Mouse (Mus musculus) cortical plate, adult 2 months (tissue): Measurements from ENCODE around the gene Krtap1-3. TPM values are rescaled to one million over a fixed set of nuclear protein-coding genes. Genes with fewer than 3 reads are reported as not detected.
"Not testable (repeated sequence)": the region's sequence is repeated elsewhere in the genome, so short reads cannot be mapped to it uniquely, and the experiment has no call there.

Experiments
- H3K27ac ChIP-seq: fragments of 200-500 bp; 2 replicates; pipeline ENCODE4 v1.5.1; 2012; ENCODE audit warnings: low read length, control low read depth, inconsistent platforms; ENCODE audit not compliant: insufficient read depth
- H3K4me1 ChIP-seq: fragments of 200-500 bp; 2 replicates; pipeline ENCODE4 v1.6.1; 2011; ENCODE audit warnings: low read length; ENCODE audit not compliant: control insufficient read depth, insufficient read depth
- H3K4me3 ChIP-seq: fragments of 200-500 bp; 2 replicates; pipeline ENCODE4 v1.5.1; 2011; ENCODE audit warnings: mild to moderate bottlenecking, low read length, control low read depth; ENCODE audit not compliant: insufficient read depth
- CTCF ChIP-seq: fragments of 200-500 bp; IDR thresholded peaks from 2 replicates; pipeline ENCODE4 v1.5.1; 2011; ENCODE audit warnings: mild to moderate bottlenecking, control low read depth, low read length; ENCODE audit not compliant: insufficient read depth; ENCODE audit errors: extremely low read depth
- POLR2A ChIP-seq: fragments of 200-500 bp; IDR thresholded peaks from 2 replicates; pipeline ENCODE4 v1.6.1; 2011; ENCODE audit warnings: mild to moderate bottlenecking, low read length, control low read depth; ENCODE audit not compliant: insufficient read depth; ENCODE audit errors: extremely low read depth
- polyA plus RNA-seq: library from polyadenylated mRNA; depleted of rRNA; stranded (reverse); fragments of >200 nt; gene quantifications from 2 replicates; pipeline ENCODE4 v1.2.3, GENCODE M21; 2012; rRNA removed

The Krtap1-3 gene
- not detected in 2 replicates for polyA plus RNA-seq

DNA sequence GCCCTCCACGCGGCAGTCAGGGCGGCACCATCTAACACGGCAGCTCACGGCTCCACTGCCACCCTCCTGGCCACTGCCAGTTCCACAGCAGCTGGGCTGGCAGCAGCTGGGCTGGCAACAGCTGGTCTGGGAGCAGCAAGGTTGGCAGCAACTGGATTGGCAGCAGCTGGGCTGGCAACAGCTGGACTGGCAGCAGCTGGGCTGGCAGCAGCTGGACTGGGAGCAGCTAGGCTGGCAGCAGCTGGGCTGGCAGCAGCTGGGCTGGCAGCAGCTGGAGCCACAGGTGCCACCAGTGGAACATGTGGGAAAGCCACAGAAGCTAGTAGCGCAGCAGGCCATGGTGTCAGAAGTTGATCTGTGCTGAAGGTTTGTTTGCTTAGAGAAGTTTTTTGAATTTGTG, at the start of gene Krtap1-3:
Krtap1-3 (minus strand) TSS at position 359 of the 400 bp plus-strand sequence.
- no peaks in the 10 kb centered on the region for H3K4me1 ChIP-seq
- H3K27ac ChIP-seq: no peak within 1 kb of the TSS
- TF ChIP-seq POLR2A (no peak), CTCF (no peak)
- H3K4me3 ChIP-seq: no peak within 1 kb of the TSS

DNA sequence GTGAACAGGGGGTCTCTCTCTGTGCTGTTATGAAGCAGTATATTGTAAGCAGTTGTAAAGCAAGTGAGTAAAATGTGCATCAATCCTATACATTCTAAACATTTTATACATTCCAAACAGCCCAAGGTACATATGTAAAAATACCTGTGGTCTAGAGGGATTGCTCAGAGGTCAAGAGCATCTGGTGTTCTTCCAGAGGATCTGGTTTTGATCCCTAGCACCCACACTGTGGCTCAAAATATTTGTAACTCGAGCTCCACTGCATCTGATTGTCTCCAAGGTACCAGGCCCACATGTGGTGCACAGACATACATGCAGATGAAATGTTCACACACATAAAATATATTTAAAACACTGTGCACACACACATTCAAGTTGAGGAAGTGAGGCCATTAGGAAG, 49.8 kb upstream of the Krtap1-3 start:
- peaks cover 2% of the 10 kb centered on the region; the same call in 1 of the 2 replicates for H3K4me1 ChIP-seq
- no peak overlapping the region for H3K27ac ChIP-seq
- TF ChIP-seq POLR2A (no peak), CTCF (no peak)
- H3K4me3 ChIP-seq: no peak overlapping the region

DNA sequence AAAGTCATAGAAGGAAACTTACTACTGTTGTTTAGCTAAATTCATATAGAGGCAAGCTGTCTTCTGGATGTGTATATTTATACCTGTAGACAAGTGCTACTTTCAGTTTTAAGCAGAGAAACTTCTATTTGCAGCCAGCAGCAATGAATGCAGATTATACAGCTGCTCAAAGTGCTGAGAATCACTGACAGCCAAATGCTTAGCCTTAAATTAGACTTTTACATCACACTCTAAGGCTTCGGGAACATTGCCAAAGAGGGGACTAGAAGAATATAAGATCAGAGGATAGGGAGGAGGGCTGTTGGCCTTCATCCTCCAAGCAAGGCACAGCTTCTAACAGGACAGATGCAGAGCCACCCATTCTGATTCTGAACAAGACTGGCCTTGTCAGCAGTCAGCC, 45.9 kb upstream of the Krtap1-3 start:
- Histone ChIP-seq H3K27ac (no peak overlapping the region), H3K4me1 (peaks cover 2% of the 10 kb centered on the region; the same call in 1 of the 2 replicates), H3K4me3 (no peak overlapping the region)
- TF ChIP-seq POLR2A: no peak
- no peak for TF ChIP-seq CTCF

DNA sequence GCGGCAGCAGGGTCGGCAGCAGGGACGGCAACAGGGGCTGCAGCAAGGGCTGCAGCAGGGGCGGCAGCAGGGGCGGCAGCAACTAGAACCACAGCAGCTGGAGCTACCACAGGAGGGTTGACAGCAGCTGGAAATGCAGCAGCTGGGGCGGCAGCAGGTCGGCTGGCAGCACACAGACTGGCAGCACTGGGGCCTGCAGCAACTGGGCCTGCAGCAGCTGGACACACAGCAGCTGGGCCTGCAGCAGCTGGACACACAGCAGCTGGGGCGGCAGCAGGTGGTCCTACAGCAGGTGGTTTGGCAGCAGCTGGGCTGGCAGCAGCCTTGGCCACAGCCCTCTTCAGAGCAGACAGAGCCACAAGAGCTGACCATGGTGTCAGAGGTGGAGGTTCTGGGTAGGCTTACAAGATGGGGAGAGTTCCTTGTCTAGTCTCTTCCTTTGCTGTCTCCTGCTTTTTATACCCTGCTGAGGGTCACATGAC, 43.6 kb upstream of the Krtap1-3 start, which contains the start of gene Krtap4-2:
Krtap4-2 (minus strand) TSS at position 432 of the 482 bp plus-strand sequence.
- TF ChIP-seq POLR2A (no peak), CTCF (no peak)
- H3K27ac ChIP-seq: no peak within 1 kb of the TSS
- no peak within 1 kb of the TSS for H3K4me3 ChIP-seq
- peaks cover 2% of the 10 kb centered on the region; the same call in 1 of the 2 replicates for H3K4me1 ChIP-seq

DNA sequence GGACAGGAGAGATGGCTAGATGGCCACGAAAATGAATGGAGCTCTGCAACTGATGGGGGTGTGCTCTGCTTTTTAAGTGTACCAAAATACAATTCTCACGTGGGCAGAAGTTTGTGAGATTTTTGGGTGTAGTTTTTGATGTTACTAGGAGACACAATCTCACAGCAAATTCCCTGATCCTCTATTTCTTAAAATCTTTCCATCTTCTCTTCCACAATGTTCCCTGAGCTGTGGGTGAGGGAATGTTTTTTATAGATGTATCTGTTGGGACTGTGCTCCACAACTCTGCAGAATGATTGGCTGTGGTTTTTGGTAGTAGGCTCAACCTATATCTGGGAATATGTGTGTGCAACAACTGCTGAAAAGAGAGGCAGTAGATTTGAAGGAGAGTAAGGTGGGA, 42.2 kb upstream of the Krtap1-3 start:
- peaks cover 2% of the 10 kb centered on the region; the same call in 1 of the 2 replicates for H3K4me1 ChIP-seq
- H3K4me3 ChIP-seq: no peak overlapping the region
- TF ChIP-seq POLR2A (no peak), CTCF (no peak)
- no peak overlapping the region for H3K27ac ChIP-seq

DNA sequence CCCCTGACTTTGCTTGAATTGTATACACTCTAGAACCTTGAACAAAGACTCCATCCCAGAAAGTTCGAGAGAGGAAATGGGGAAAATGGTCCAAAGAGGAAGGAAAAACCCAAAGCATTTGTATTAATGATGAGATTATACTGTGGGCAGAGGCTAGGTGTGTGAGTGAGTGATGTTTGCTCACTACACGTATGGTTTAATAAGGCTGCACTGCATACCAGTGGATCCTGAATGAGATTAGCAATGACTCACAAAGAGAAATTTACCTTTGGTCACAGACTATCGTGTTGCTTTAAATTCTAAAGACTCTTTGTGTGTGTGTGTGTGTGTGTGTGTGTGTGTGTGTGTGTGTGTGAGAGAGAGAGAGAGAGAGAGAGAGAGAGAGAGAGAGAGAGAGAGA, 39.8 kb upstream of the Krtap1-3 start:
- H3K27ac ChIP-seq: no peak overlapping the region
- no peak overlapping the region for H3K4me3 ChIP-seq
- no peaks in the 10 kb centered on the region for H3K4me1 ChIP-seq
- TF ChIP-seq CTCF (no peak), POLR2A (no peak)

DNA sequence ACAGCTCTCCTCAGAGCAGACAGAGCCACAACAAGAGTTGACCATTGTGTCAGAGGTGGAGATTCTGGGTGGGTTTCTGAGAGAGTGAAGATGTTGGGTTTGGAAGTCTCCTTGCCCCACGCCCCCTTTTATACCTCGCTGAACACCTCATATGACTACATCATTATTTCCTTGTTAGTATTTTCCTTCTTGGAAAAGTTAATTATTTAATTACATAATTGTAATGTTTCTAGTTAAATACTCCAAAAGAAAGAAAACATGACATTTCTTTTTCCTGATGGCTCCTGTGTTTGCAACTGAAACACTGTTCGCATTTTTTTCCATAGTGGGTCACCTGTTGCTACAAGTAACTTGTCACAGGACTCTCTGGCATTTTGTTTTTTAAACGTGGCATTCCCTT, 37.0 kb upstream of the Krtap1-3 start, which contains the start of gene Krtap4-1:
Krtap4-1 (minus strand) TSS at position 101 of the 400 bp plus-strand sequence.
- Histone ChIP-seq H3K4me1 (no peaks in the 10 kb centered on the region), H3K4me3 (no peak within 1 kb of the TSS), H3K27ac (no peak within 1 kb of the TSS)
- no peak for TF ChIP-seq CTCF
- no peak for TF ChIP-seq POLR2A

DNA sequence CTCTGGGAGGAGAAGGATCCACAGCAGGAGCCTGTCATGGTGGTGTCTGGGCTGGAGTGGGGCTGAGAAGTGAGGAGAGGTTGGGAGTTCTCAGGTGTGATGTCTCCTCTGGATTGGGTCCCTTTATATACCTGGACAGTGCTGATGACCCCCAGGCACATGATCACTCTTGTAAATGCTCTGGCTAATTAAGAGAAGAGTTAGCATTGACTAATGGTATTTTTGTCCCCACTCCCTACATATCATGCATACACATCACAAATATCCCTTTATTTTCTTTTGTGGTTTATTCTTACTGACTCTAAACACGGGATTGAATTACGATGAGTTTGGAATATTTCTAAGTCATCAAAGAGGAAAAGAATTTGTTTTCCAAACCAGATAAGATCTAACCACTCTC, 29.2 kb upstream of the Krtap1-3 start, which contains the start of gene Gm11562:
Gm11562 (minus strand) TSS at position 101 of the 400 bp plus-strand sequence.
- H3K4me3 ChIP-seq: no peak within 1 kb of the TSS

DNA sequence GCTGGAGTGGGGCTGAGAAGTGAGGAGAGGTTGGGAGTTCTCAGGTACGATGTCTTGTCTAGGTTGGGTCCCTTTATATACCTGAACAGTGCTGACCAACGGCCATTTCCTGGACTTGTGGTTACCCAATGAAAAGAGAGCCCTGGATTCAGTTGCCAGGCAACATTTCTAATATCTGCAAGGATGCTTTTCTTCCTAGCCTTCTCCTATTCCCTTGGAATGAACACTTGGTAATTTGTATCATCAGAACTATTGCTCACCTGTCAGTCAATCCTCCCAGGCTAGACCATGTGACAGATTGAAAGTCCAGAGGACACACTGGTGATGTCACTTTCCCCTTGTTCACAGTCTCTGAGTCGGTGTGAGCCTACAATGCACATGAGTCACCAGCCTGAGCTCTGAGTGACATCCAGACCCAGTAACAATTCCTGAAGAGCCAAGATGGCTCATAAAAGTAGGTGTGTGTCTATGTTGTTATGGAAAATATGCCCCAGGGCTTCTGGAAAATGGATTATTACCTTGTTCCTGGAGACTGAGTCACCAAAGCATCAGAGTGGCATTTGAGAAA, 23.7 kb upstream of the Krtap1-3 start, which contains the start of gene Krtap2-4:
Krtap2-4 (minus strand) TSS at position 51 of the 568 bp plus-strand sequence.
- H3K27ac ChIP-seq: no peak within 1 kb of the TSS
- H3K4me3 ChIP-seq: no peak within 1 kb of the TSS
- H3K4me1 ChIP-seq: peaks cover 2% of the 10 kb centered on the region; the same call in 1 of the 2 replicates
- no peak for TF ChIP-seq POLR2A
- no peak for TF ChIP-seq CTCF

More for the DNA sequence above, 29.2 kb upstream of the Krtap1-3 start, which contains the start of gene Gm11562:
- Histone ChIP-seq H3K4me1 (no peaks in the 10 kb centered on the region), H3K27ac (no peak within 1 kb of the TSS)
- TF ChIP-seq CTCF: no peak

DNA sequence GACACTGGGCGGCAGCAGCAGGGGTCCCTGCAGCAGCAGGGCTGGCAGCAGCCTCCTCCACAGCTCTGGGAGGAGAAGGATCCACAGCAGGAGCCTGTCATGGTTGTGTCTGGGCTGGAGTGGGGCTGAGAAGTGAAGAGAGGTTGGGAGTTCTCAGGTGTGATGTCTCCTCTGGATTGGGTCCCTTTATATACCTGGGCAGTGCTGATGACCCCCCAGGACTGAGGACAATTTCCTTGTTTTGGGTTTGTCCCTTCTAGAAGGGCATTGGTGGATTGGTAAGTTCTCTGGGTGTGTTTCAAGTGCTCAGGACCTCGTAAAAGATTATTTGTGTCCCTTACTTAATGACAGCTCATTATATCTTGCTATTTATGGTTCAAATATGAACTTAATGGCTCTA, 18.9 kb upstream of the Krtap1-3 start, which contains the start of gene Gm11937:
Gm11937 (minus strand) TSS at position 101 of the 400 bp plus-strand sequence.
- not testable (repeated sequence) for H3K27ac ChIP-seq, H3K4me1 ChIP-seq, H3K4me3 ChIP-seq
